Mouse (Mus musculus): ENCODE measurements around the gene Btn2a2. TPM values are rescaled to one million over a fixed set of nuclear protein-coding genes. Genes with fewer than 3 reads are reported as not detected.

Btn2a2 gene
- polyA plus RNA-seq, 1 experiment: 0.20 TPM

DNA sequence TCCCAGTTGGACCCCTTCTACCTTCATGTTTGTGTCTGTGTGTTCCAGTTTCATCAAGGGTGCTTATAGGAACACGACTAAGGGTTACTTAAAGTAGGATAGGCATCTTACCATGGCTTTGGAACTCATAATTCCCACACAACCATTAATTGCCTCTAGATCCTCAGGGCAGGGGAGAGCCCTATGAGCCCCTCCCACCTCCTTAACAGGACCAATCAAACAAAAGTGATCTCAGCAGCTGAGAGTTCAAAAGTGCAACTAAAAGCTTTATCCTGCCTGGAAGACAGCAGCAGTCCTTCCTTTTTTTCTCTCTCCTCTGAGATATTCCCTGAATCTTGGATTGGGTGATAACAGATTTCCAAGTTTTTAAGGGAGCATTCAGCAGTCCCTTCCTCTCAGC, 21.5 kb upstream of the Btn2a2 start:
- no peak for TF ChIP-seq POLR2A (IDR thresholded peaks at IDR 0.05; ENCODE audit: insufficient read length, low read depth)
- TF ChIP-seq MYOG (IDR thresholded peaks at IDR 0.05; ENCODE audit: control insufficient read depth in 1 of 3, insufficient read depth in 1 of 3, insufficient read length in 2 of 3, low read depth in 2 of 3): no peak
- no peak for TF ChIP-seq CEBPB (IDR thresholded peaks at IDR 0.05; ENCODE audit: insufficient read depth, poor library complexity, severe bottlenecking)
- no peak for TF ChIP-seq MYOD1 (IDR thresholded peaks at IDR 0.05; ENCODE audit: control insufficient read depth in 1 of 3, insufficient read length in 2 of 3, low read depth in 2 of 3)
- TF ChIP-seq TCF12 (IDR thresholded peaks at IDR 0.05; ENCODE audit: insufficient read depth, poor library complexity, severe bottlenecking): no peak
- no peak for TF ChIP-seq SRF (IDR thresholded peaks at IDR 0.05; ENCODE audit: control insufficient read depth, insufficient read length, low read depth)
- TF ChIP-seq E2F4 (IDR thresholded peaks at IDR 0.05; ENCODE audit: insufficient read depth): no peak
- peak overlapping the region; percentile 16 for H3K4me2 ChIP-seq (ENCODE audit: low read depth)
- no peaks in the 10 kb centered on the region for H3K27me3 ChIP-seq (ENCODE audit: control insufficient read depth, insufficient read depth, insufficient read length)
- H3K4me3 ChIP-seq: no peak overlapping the region
- no peak overlapping the region for H3ac ChIP-seq (ENCODE audit: control insufficient read depth, insufficient read length)
- H3K36me3 ChIP-seq (ENCODE audit: control insufficient read depth, insufficient read depth): no peaks in the 10 kb centered on the region
- H3K79me2 ChIP-seq (ENCODE audit: control insufficient read depth, insufficient read depth): no peaks in the 10 kb centered on the region

DNA sequence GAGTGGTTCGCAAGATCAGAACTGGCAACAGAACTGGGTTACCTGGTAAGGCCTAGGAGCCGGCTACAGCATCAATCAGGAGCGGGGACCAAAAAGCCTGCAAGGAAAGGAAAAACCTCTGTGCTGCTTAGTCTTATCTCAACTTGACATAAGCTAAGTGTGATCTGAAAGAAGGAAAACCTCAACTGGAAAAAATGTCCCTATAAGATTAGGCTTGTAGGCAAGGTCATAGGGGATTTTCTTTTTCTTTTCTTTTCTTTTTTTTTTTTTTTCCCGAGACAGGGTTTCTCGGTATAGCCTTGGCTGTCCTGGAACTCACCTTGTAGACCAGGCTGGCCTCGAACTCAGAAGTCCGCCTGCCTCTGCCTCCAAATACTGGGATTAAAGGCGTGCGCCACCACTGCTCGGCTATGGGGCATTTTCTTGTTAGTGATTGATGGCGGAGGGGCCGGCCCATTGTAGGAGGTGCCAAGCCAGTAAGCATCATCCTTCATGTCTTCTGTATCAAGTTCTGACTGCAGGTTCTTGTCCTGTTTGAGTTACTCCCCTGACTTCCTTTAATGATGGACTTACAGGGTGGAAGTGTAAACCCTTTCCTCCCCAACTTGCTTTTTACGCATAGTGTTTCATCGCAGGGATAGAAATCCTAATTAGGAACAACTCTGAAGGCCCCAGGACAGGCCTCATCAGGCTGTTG, 18.3 kb upstream of the Btn2a2 start:
- H3K79me2 ChIP-seq (ENCODE audit: control insufficient read depth, insufficient read depth): no peaks in the 10 kb centered on the region
- no peak overlapping the region for H3ac ChIP-seq (ENCODE audit: control insufficient read depth, insufficient read length)
- H3K36me3 ChIP-seq (ENCODE audit: control insufficient read depth, insufficient read depth): no peaks in the 10 kb centered on the region
- no peak for TF ChIP-seq MYOG (IDR thresholded peaks at IDR 0.05; ENCODE audit: control insufficient read depth in 1 of 3, insufficient read depth in 1 of 3, insufficient read length in 2 of 3, low read depth in 2 of 3)
- TF ChIP-seq TCF3 (IDR thresholded peaks at IDR 0.05; ENCODE audit: insufficient read length, low read depth): no peak
- TF ChIP-seq MYOD1 (IDR thresholded peaks at IDR 0.05; ENCODE audit: control insufficient read depth in 1 of 3, insufficient read length in 2 of 3, low read depth in 2 of 3): no peak
- no peak for TF ChIP-seq POLR2AphosphoS2 (IDR thresholded peaks at IDR 0.05; ENCODE audit: insufficient read length, low read depth)
- no peak for TF ChIP-seq TCF12 (IDR thresholded peaks at IDR 0.05; ENCODE audit: insufficient read depth, poor library complexity, severe bottlenecking)
- no peak for TF ChIP-seq CEBPB (IDR thresholded peaks at IDR 0.05; ENCODE audit: insufficient read depth, poor library complexity, severe bottlenecking)
- no peak for TF ChIP-seq POLR2A (IDR thresholded peaks at IDR 0.05; ENCODE audit: insufficient read length, low read depth)
- no peak for TF ChIP-seq SRF (IDR thresholded peaks at IDR 0.05; ENCODE audit: control insufficient read depth, insufficient read length, low read depth)
- no peak for TF ChIP-seq USF1 (IDR thresholded peaks at IDR 0.05; ENCODE audit: low read depth)
- TF ChIP-seq E2F4 (IDR thresholded peaks at IDR 0.05; ENCODE audit: insufficient read depth): no peak
- TF ChIP-seq REST (IDR thresholded peaks at IDR 0.05; ENCODE audit: insufficient read depth, insufficient read length): no peak
- no peak for TF ChIP-seq MAX (IDR thresholded peaks at IDR 0.05; ENCODE audit: low read depth)
- no peak overlapping the region for H3K4me2 ChIP-seq (ENCODE audit: low read depth)
- no peak overlapping the region for H3K4me3 ChIP-seq
- H3K27me3 ChIP-seq (ENCODE audit: control insufficient read depth, insufficient read depth, insufficient read length): no peaks in the 10 kb centered on the region

DNA sequence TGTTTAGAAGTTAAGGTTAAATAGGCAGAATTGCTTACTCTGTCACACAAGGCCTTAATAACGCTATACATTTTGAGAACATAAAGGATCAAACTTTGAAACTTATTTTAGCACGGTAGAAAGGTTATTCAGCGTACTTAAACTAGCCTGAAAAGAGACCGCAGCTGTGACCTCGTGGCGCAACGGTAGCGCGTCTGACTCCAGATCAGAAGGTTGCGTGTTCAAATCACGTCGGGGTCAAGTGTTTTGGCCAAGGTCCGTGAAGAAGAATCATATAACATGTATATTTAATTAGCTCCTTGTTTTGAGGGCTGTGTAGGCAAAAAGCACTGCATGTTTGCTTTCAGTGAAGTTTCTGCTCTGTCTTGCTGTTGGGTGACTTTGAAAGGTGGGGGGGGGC, 17.7 kb upstream of the Btn2a2 start:
- no peaks in the 10 kb centered on the region for H3K79me2 ChIP-seq (ENCODE audit: control insufficient read depth, insufficient read depth)
- peak overlapping the region; percentile 91 for H3K4me2 ChIP-seq (ENCODE audit: low read depth)
- H3K4me3 ChIP-seq: peak overlapping the region; percentile 26

DNA sequence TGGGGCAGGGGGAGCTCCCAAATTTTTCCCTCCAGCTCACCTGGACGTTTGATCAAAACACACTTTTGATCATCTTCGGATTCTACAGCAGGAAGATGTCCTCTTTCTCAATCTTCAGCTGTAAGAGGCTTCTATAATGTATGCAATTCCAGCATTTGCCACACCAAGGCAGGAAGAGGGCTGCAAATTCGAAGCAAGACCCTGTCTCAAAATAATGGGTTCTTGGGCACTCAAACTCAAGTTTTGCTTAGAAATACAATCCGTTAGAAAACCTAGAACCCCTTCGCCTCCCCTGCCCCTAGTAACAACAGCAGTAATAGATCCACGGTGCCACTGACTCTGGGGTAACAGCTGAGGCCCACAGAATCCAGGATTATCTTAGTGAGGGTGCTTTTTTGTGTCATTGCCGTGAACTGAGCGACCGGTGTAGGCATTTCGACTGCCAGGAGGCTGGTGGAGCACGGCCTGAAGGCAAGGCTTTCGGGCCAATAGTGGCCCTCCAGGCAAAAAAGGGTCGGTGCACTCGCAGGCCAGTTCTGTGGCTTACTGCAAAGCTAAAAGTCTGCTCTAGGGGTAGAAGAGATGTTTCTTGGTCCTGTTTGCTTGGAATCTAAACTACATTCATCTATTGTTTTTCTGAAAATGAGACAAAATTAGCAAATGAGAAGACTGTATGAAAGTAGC, 17.1 kb upstream of the Btn2a2 start:
- H3K4me3 ChIP-seq: peak overlapping the region; percentile 26
- no peaks in the 10 kb centered on the region for H3K27me3 ChIP-seq (ENCODE audit: control insufficient read depth, insufficient read depth, insufficient read length)
- H3K36me3 ChIP-seq (ENCODE audit: control insufficient read depth, insufficient read depth): no peaks in the 10 kb centered on the region
- no peak overlapping the region for H3ac ChIP-seq (ENCODE audit: control insufficient read depth, insufficient read length)
- peak overlapping the region; percentile 91 for H3K4me2 ChIP-seq (ENCODE audit: low read depth)
- no peaks in the 10 kb centered on the region for H3K79me2 ChIP-seq (ENCODE audit: control insufficient read depth, insufficient read depth)
- TF ChIP-seq POLR2AphosphoS2 (IDR thresholded peaks at IDR 0.05; ENCODE audit: insufficient read length, low read depth) (no peak), MYOG (IDR thresholded peaks at IDR 0.05; ENCODE audit: control insufficient read depth in 1 of 3, insufficient read depth in 1 of 3, insufficient read length in 2 of 3, low read depth in 2 of 3) (no peak), POLR2A (IDR thresholded peaks at IDR 0.05; ENCODE audit: insufficient read length, low read depth) (no peak), TCF12 (IDR thresholded peaks at IDR 0.05; ENCODE audit: insufficient read depth, poor library complexity, severe bottlenecking) (no peak), MYOD1 (IDR thresholded peaks at IDR 0.05; ENCODE audit: control insufficient read depth in 1 of 3, insufficient read length in 2 of 3, low read depth in 2 of 3) (no peak)

More for the DNA sequence above, 17.7 kb upstream of the Btn2a2 start:
- H3K36me3 ChIP-seq (ENCODE audit: control insufficient read depth, insufficient read depth): no peaks in the 10 kb centered on the region
- TF ChIP-seq MAX (IDR thresholded peaks at IDR 0.05; ENCODE audit: low read depth) (no peak), CEBPB (IDR thresholded peaks at IDR 0.05; ENCODE audit: insufficient read depth, poor library complexity, severe bottlenecking) (0 out of 2 replicates have a peak, but pooled peaks have one; percentile 31)
- H3ac ChIP-seq (ENCODE audit: control insufficient read depth, insufficient read length): no peak overlapping the region
- H3K27me3 ChIP-seq (ENCODE audit: control insufficient read depth, insufficient read depth, insufficient read length): no peaks in the 10 kb centered on the region

DNA sequence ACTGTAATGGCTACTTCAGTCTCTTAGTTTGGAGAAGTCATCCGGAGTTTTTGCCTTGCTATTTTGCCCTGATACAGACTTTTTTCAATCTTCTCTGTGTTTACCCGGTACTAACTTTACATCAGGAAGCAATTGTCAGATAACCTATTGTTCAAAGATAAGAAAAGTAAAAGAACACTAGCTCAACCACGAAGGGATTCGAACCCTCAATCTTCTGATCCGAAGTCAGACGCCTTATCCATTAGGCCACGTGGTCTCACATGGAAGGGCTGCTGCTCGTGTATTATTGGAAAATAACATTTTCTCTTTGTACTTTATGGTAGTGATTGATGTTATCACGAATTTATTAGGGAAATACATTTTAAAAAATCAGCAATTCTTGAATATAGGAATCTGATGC, 15.1 kb upstream of the Btn2a2 start:
- Histone ChIP-seq H3K4me2 (ENCODE audit: low read depth) (peak overlapping the region; percentile 37), H3K4me3 (no peak overlapping the region), H3K79me2 (ENCODE audit: control insufficient read depth, insufficient read depth) (no peaks in the 10 kb centered on the region), H3K36me3 (ENCODE audit: control insufficient read depth, insufficient read depth) (no peaks in the 10 kb centered on the region), H3K27me3 (ENCODE audit: control insufficient read depth, insufficient read depth, insufficient read length) (no peaks in the 10 kb centered on the region), H3ac (ENCODE audit: control insufficient read depth, insufficient read length) (no peak overlapping the region)
- TF ChIP-seq POLR2AphosphoS2 (IDR thresholded peaks at IDR 0.05; ENCODE audit: insufficient read length, low read depth) (no peak), USF1 (IDR thresholded peaks at IDR 0.05; ENCODE audit: low read depth) (peak; percentile 93), E2F4 (IDR thresholded peaks at IDR 0.05; ENCODE audit: insufficient read depth) (no peak), CEBPB (IDR thresholded peaks at IDR 0.05; ENCODE audit: insufficient read depth, poor library complexity, severe bottlenecking) (0 out of 2 replicates have a peak, but pooled peaks have one; percentile 28), TCF12 (IDR thresholded peaks at IDR 0.05; ENCODE audit: insufficient read depth, poor library complexity, severe bottlenecking) (no peak), MYOG (IDR thresholded peaks at IDR 0.05; ENCODE audit: control insufficient read depth in 1 of 3, insufficient read depth in 1 of 3, insufficient read length in 2 of 3, low read depth in 2 of 3) (no peak), REST (IDR thresholded peaks at IDR 0.05; ENCODE audit: insufficient read depth, insufficient read length) (no peak), POLR2A (IDR thresholded peaks at IDR 0.05; ENCODE audit: insufficient read length, low read depth) (no peak), MYOD1 (IDR thresholded peaks at IDR 0.05; ENCODE audit: control insufficient read depth in 1 of 3, insufficient read length in 2 of 3, low read depth in 2 of 3) (no peak), SRF (IDR thresholded peaks at IDR 0.05; ENCODE audit: control insufficient read depth, insufficient read length, low read depth) (no peak), MAX (IDR thresholded peaks at IDR 0.05; ENCODE audit: low read depth) (peak; percentile 50), TCF3 (IDR thresholded peaks at IDR 0.05; ENCODE audit: insufficient read length, low read depth) (no peak)
